Mouse (Mus musculus) C2C12 (cell line): ENCODE data around the gene Zfand2a. TPM values are rescaled to one million over a fixed set of nuclear protein-coding genes. Genes with fewer than 3 reads are reported as not detected.

ENCODE experiments used
- H3K27me3 ChIP-seq: one replicate; pipeline ENCODE4 v1.6.1; 2011; ENCODE audit not compliant: control insufficient read depth, insufficient read depth, insufficient read length
- H3K36me3 ChIP-seq: one replicate; pipeline ENCODE4 v1.6.1; 2011; ENCODE audit not compliant: control insufficient read depth, insufficient read depth
- H3K4me3 ChIP-seq: one replicate; pipeline ENCODE4 v1.5.1; 2011; ENCODE audit warnings: mild to moderate bottlenecking, control low read depth; ENCODE audit not compliant: poor library complexity, insufficient read depth, severe bottlenecking
- H3K79me2 ChIP-seq: one replicate; pipeline ENCODE4 v1.6.1; 2011; ENCODE audit not compliant: control insufficient read depth, insufficient read depth
- H3K79me3 ChIP-seq: one replicate; pipeline ENCODE4 v1.6.1; 2011; ENCODE audit warnings: low read depth, control low read depth
- H3ac ChIP-seq: one replicate; pipeline ENCODE3; 2011; ENCODE audit warnings: low read depth; ENCODE audit not compliant: control insufficient read depth, insufficient read length
- CEBPB ChIP-seq: IDR thresholded peaks from one replicate; pipeline ENCODE4 v1.6.1; 2011; ENCODE audit warnings: low read depth, mild to moderate bottlenecking, control low read depth, moderate library complexity
- CTCF ChIP-seq: IDR thresholded peaks from one replicate; pipeline ENCODE4 v1.5.1; 2011; ENCODE audit not compliant: control insufficient read depth, insufficient read depth, insufficient read length
- FOSL1 ChIP-seq: IDR thresholded peaks from one replicate; pipeline ENCODE4 v1.8.0; 2011; ENCODE audit warnings: mild to moderate bottlenecking, low read length; ENCODE audit not compliant: poor library complexity, insufficient read depth, severe bottlenecking
- MAX ChIP-seq: IDR thresholded peaks from one replicate; pipeline ENCODE4 v1.6.1; 2011; ENCODE audit warnings: mild to moderate bottlenecking, control low read depth
- MYOD1 ChIP-seq: IDR thresholded peaks from one replicate; pipeline ENCODE4 v1.6.1; 2011; ENCODE audit warnings: low read depth; ENCODE audit not compliant: control insufficient read depth, insufficient read length
- MYOG ChIP-seq: IDR thresholded peaks from one replicate; pipeline ENCODE4 v1.6.1; 2011; ENCODE audit not compliant: control insufficient read depth, insufficient read length; ENCODE audit errors: extremely low read depth
- USF1 ChIP-seq: IDR thresholded peaks from one replicate; pipeline ENCODE4 v1.6.1; 2011; ENCODE audit warnings: low read depth, mild to moderate bottlenecking, control low read depth, moderate library complexity
- polyA plus RNA-seq: library from polyadenylated mRNA; unstranded; fragments of >200 nt; fragmentation: generic; extraction: Trizol; gene quantifications from one replicate; pipeline ENCODE4 v1.2.1, GENCODE M21; 2012; ENCODE audit warnings: missing spikeins

Zfand2a gene
- polyA plus RNA-seq, 1 experiment, result 23.6 TPM

- Histone ChIP-seq H3K36me3 (peaks cover 62% of the 10 kb centered on the region), H3K4me3 (no peak overlapping the region), H3K79me2 (peaks cover 28% of the 10 kb centered on the region), H3ac (no peak overlapping the region), H3K27me3 (no peaks in the 10 kb centered on the region), H3K79me3 (peaks cover 14% of the 10 kb centered on the region)
- no peak for TF ChIP-seq CTCF
- no peak for TF ChIP-seq MAX
- TF ChIP-seq FOSL1, result no peak
- TF ChIP-seq USF1, result no peak
- TF ChIP-seq MYOD1, result no peak
- TF ChIP-seq CEBPB, result no peak
- TF ChIP-seq MYOG, result no peak
These were observed 3.9 kb downstream of the Zfand2a start for GRCm38 (mm10) chr5:139480406-139480805.

GRCm38 (mm10) chr5:139479088-139479487, 5.3 kb downstream of the Zfand2a start:
- Histone ChIP-seq H3K36me3 (peaks cover 73% of the 10 kb centered on the region), H3ac (no peak overlapping the region), H3K79me3 (peaks cover 14% of the 10 kb centered on the region), H3K27me3 (no peaks in the 10 kb centered on the region), H3K79me2 (peaks cover 26% of the 10 kb centered on the region), H3K4me3 (no peak overlapping the region)
- TF ChIP-seq MYOD1, result peak; percentile 27
- no peak for TF ChIP-seq FOSL1

- TF ChIP-seq USF1 (no peak), MYOG (no peak), MYOD1 (no peak), CEBPB (no peak), MAX (no peak), FOSL1 (no peak), CTCF (no peak)
These were observed 9.6 kb downstream of the Zfand2a start for GRCm38 (mm10) chr5:139474741-139475140.

GRCm38 (mm10) chr5:139467998-139468397, 16.4 kb downstream of the Zfand2a start:
- H3K79me2 ChIP-seq, result no peaks in the 10 kb centered on the region
- H3ac ChIP-seq, result no peak overlapping the region
- TF ChIP-seq CTCF (peak; percentile 13), MAX (no peak), USF1 (no peak)

More at GRCm38 (mm10) chr5:139474741-139475140, 9.6 kb downstream of the Zfand2a start:
- Histone ChIP-seq H3K4me3 (no peak overlapping the region), H3K27me3 (no peaks in the 10 kb centered on the region), H3K79me2 (no peaks in the 10 kb centered on the region), H3K79me3 (no peaks in the 10 kb centered on the region), H3K36me3 (peaks cover 76% of the 10 kb centered on the region), H3ac (no peak overlapping the region)

GRCm38 (mm10) chr5:139466801-139467200, 17.5 kb downstream of the Zfand2a start:
- peaks cover 6% of the 10 kb centered on the region for H3K36me3 ChIP-seq
- no peaks in the 10 kb centered on the region for H3K79me3 ChIP-seq
- TF ChIP-seq MYOG (no peak), CEBPB (no peak), USF1 (no peak), MAX (no peak), CTCF (no peak), FOSL1 (no peak), MYOD1 (no peak)
- no peak overlapping the region for H3K4me3 ChIP-seq
- no peaks in the 10 kb centered on the region for H3K79me2 ChIP-seq
- no peaks in the 10 kb centered on the region for H3K27me3 ChIP-seq
- no peak overlapping the region for H3ac ChIP-seq

More at GRCm38 (mm10) chr5:139467998-139468397, 16.4 kb downstream of the Zfand2a start:
- no peaks in the 10 kb centered on the region for H3K27me3 ChIP-seq
- no peaks in the 10 kb centered on the region for H3K79me3 ChIP-seq
- no peak overlapping the region for H3K4me3 ChIP-seq
- peaks cover 18% of the 10 kb centered on the region for H3K36me3 ChIP-seq

- Histone ChIP-seq H3K79me3 (no peaks in the 10 kb centered on the region), H3ac (no peak overlapping the region), H3K27me3 (no peaks in the 10 kb centered on the region), H3K36me3 (peaks cover 2% of the 10 kb centered on the region), H3K79me2 (no peaks in the 10 kb centered on the region), H3K4me3 (no peak overlapping the region)
- no peak for TF ChIP-seq CEBPB
- no peak for TF ChIP-seq MYOD1
- TF ChIP-seq CTCF, result no peak
- TF ChIP-seq MYOG, result no peak
- TF ChIP-seq MAX, result no peak
- no peak for TF ChIP-seq USF1
- no peak for TF ChIP-seq FOSL1
These were observed 18.0 kb downstream of the Zfand2a start for GRCm38 (mm10) chr5:139466373-139466772.
